Mouse (Mus musculus) stomach, postnatal 0 days (tissue): Measurements from ENCODE around the gene Lonrf2.

Source experiments
- CTCF ChIP-seq: IDR thresholded peaks from 2 replicates; pipeline ENCODE4 v1.5.1; 2016; ENCODE audit warnings: antibody characterized with exemption, low read depth, mild to moderate bottlenecking, moderate library complexity
- EP300 ChIP-seq: optimal IDR thresholded peaks from 2 replicates; pipeline ENCODE3; 2016; ENCODE audit warnings: antibody characterized with exemption

GRCm38 (mm10) chr1:38839944-38840343 is 3.4 kb upstream of the Lonrf2 start:
- TF ChIP-seq CTCF (no peak), EP300 (no peak)
